Mouse (Mus musculus): ENCODE data around the gene Abat. TPM values are rescaled to one million over a fixed set of nuclear protein-coding genes. Genes with fewer than 3 reads are reported as not detected.
"Not testable (repeated sequence)": the region's sequence is repeated elsewhere in the genome, so short reads cannot be mapped to it uniquely, and the experiment has no call there.

Abat gene
- polyA plus RNA-seq, 1 experiment from 2014 or later = 41.2 TPM

DNA sequence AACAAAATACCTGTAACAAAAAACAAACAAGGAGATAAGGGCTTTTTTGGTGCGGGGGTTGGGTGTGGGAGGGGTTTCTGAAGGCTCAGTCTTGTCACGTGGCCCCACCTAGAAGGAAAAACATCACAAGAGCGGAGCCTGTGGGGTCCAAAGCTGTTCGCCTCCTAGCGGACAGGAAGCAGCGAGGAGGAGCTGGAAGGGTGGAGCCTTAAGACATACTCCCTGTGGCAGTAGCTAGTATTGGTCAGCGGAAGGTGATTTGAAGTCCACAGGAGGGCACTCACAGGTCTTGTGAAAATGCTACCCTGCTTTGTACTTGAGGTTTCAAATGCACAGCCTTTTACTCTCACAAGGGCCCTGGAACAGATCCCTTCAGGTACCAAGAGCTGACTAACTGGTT, 19.7 kb downstream of the Abat start:
- no peak overlapping the region for H3K27ac ChIP-seq (replicated peaks)
- WGBS = 60% methylated on average over 7 of the region's 7 CpGs

DNA sequence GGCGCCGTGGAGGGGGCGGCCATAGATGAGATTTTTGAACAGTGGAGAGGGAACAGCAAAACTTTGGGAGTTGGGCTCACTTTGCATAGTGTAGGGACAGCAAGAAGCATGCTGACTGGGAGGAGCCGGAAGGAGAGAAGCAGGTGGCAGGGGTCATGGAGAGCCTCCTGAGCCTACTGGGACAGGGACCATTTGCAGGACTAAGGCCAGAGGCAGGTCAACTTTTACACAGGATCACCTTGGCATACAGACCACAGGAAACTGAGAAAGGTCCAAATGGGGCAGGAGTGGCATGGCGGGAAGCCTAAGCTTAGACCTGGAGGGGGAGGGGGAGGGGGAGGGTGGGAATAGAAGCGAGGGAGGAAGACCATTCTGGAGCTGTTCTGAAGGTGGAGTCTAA, 20.2 kb downstream of the Abat start:
- H3K27me3 ChIP-seq (replicated peaks) = no peaks in the 10 kb centered on the region
- no peak overlapping the region for H3K4me2 ChIP-seq
- H3K9ac ChIP-seq = no peak overlapping the region
- H3K27ac ChIP-seq (replicated peaks) = no peak overlapping the region
- 83% methylated on average over 6 of the region's 6 CpGs for WGBS
- H3K36me3 ChIP-seq = peaks cover 13% of the 10 kb centered on the region; the same call in 1 of the 2 replicates
- ATAC-seq (ENCODE audit: extremely low read depth, insufficient number of reproducible peaks, low FRiP score, low TSS enrichment) = no peak
- H3K9me3 ChIP-seq = no peaks in the 10 kb centered on the region
- H3K4me1 ChIP-seq = 0 out of 2 replicates have a peak, but pooled peaks cover 2% of the 10 kb centered on the region
- H3K4me3 ChIP-seq = no peak overlapping the region

More for the DNA sequence above, 19.7 kb downstream of the Abat start:
- Histone ChIP-seq H3K9ac (no peak overlapping the region), H3K36me3 (peaks cover 12% of the 10 kb centered on the region; the same call in 1 of the 2 replicates), H3K27me3 (replicated peaks) (no peaks in the 10 kb centered on the region), H3K4me2 (no peak overlapping the region), H3K4me1 (0 out of 2 replicates have a peak, but pooled peaks cover 2% of the 10 kb centered on the region), H3K9me3 (no peaks in the 10 kb centered on the region), H3K4me3 (no peak overlapping the region)
- ATAC-seq (ENCODE audit: extremely low read depth, insufficient number of reproducible peaks, low FRiP score, low TSS enrichment) = no peak

- ATAC-seq (ENCODE audit: extremely low read depth, insufficient number of reproducible peaks, low FRiP score, low TSS enrichment) = no peak
- Histone ChIP-seq H3K4me1 (peaks cover 9% of the 10 kb centered on the region), H3K4me2 (no peak overlapping the region), H3K27ac (replicated peaks) (no peak overlapping the region), H3K9ac (no peak overlapping the region), H3K9me3 (no peaks in the 10 kb centered on the region), H3K4me3 (no peak overlapping the region), H3K27me3 (replicated peaks) (no peaks in the 10 kb centered on the region), H3K36me3 (peaks cover 13% of the 10 kb centered on the region; the same call in 1 of the 2 replicates)
- 81% methylated on average over 11 of the region's 11 CpGs for WGBS
Observed at GRCm38 (mm10) chr16:8534466-8535200, 21.4 kb downstream of the Abat start.

DNA sequence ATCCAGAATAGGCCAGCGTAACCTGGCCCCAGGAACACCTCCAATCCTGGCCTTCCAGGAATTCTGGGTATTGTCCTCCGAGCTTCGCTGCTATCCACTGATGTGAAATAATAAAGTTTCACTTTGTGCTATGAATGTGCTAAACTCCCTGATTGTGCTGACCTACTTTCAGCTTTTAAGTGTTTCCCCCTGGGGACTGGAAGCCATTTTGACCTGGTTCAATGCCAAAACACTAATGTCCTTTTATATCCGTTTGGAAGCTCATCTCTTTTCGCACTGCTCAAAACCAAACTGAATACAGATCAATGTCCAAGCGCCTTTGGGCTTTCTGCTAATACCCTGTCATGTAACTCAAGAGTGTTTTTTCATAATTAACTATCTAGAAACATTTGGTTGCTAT, 22.2 kb downstream of the Abat start:
- H3K27me3 ChIP-seq (replicated peaks) = no peaks in the 10 kb centered on the region
- no peak overlapping the region for H3K4me3 ChIP-seq
- no peak overlapping the region for H3K9ac ChIP-seq
- H3K36me3 ChIP-seq = peaks cover 13% of the 10 kb centered on the region; the same call in 1 of the 2 replicates
- H3K9me3 ChIP-seq = no peaks in the 10 kb centered on the region
- no peak overlapping the region for H3K27ac ChIP-seq (replicated peaks)
- no peak for ATAC-seq (ENCODE audit: extremely low read depth, insufficient number of reproducible peaks, low FRiP score, low TSS enrichment)
- peaks cover 14% of the 10 kb centered on the region for H3K4me1 ChIP-seq
- H3K4me2 ChIP-seq = no peak overlapping the region
- WGBS = 83% methylated on average over 6 of the region's 6 CpGs

DNA sequence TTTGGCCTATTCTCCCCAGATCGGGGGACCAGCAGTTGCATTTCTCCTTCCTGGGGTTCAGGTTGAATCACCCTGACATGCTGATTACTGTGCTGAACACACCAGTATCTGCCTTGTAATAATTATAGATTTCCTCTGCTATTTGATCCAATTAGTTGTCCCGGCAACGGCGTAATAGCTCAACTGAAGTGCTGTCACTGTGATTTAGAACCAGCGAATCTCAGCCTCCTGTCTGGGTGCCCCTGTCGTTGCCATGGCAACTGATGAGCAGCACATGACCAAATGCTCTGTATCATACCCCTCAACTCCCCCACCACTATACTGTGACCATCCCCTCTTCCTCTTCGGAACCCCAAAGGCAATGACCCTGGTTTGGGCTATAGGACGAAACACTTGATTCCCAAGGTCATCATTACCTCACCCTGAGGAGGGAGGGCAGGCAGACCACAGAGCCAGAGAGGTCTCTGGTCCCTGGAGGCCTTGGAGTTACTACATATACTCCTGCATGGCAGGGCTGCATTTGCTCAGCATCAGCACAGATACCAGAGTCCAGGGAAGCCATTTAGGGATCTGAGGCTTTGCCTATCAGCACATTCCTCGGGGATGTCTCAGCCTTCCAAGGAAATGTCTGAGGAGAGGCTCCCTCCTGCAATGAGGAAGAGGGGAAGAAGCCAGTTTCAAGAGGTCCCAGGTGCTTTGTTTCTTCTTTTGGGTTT, 26.1 kb downstream of the Abat start:
- Histone ChIP-seq H3K4me1 (peaks cover 27% of the 10 kb centered on the region), H3K4me2 (no peak overlapping the region), H3K9ac (no peak overlapping the region), H3K27ac (replicated peaks) (no peak overlapping the region; the same call in 1 of the 2 replicates), H3K36me3 (0 out of 2 replicates have a peak, but pooled peaks cover 6% of the 10 kb centered on the region), H3K4me3 (no peak overlapping the region), H3K9me3 (no peaks in the 10 kb centered on the region), H3K27me3 (replicated peaks) (no peaks in the 10 kb centered on the region)
- 60% methylated on average over 9 of the region's 9 CpGs for WGBS
- ATAC-seq (ENCODE audit: extremely low read depth, insufficient number of reproducible peaks, low FRiP score, low TSS enrichment) = no peak

DNA sequence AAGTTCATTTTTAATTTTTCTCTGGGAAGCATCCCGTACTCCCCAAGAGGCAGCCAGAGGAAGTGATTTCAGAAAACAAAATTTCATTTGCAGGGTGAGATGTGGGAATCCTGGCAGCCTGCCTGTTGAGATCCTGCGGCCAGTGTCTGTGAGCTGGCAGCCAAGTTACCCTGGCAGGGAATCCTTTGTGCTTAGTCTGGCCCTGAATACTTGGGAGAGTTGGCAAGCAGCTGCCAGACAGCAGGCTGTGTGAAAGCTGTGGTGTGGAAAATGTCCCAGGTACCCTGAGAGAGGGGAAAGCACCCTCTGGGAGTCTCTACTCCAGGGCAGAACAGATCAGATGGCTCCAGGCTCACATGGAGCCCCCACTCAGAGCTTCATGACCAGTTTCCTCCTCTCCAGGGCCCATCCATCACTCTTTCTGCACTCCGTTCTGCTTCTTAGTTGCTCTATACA, 27.7 kb downstream of the Abat start:
- WGBS = 33% methylated on average over 3 of the region's 3 CpGs
- no peak overlapping the region; the same call in 1 of the 2 replicates for H3K4me2 ChIP-seq
- ATAC-seq (ENCODE audit: extremely low read depth, insufficient number of reproducible peaks, low FRiP score, low TSS enrichment) = no peak
- peaks cover 27% of the 10 kb centered on the region for H3K4me1 ChIP-seq
- H3K36me3 ChIP-seq = 0 out of 2 replicates have a peak, but pooled peaks cover 6% of the 10 kb centered on the region
- H3K9ac ChIP-seq = no peak overlapping the region
- peak overlapping the region; percentile 21 for H3K27ac ChIP-seq (replicated peaks)
- H3K4me3 ChIP-seq = no peak overlapping the region
- no peaks in the 10 kb centered on the region for H3K9me3 ChIP-seq
- no peaks in the 10 kb centered on the region for H3K27me3 ChIP-seq (replicated peaks)

GRCm38 (mm10) chr16:8547836-8548235, 34.6 kb downstream of the Abat start:
- Histone ChIP-seq H3K4me3 (no peak overlapping the region), H3K4me1 (0 out of 2 replicates have a peak, but pooled peaks cover 3% of the 10 kb centered on the region), H3K27ac (replicated peaks) (no peak overlapping the region), H3K9me3 (no peaks in the 10 kb centered on the region), H3K27me3 (replicated peaks) (no peaks in the 10 kb centered on the region), H3K36me3 (peaks cover 14% of the 10 kb centered on the region), H3K9ac (no peak overlapping the region), H3K4me2 (no peak overlapping the region)
- 90% methylated on average over 2 of the region's 2 CpGs for WGBS
- ATAC-seq (ENCODE audit: extremely low read depth, insufficient number of reproducible peaks, low FRiP score, low TSS enrichment) = no peak

DNA sequence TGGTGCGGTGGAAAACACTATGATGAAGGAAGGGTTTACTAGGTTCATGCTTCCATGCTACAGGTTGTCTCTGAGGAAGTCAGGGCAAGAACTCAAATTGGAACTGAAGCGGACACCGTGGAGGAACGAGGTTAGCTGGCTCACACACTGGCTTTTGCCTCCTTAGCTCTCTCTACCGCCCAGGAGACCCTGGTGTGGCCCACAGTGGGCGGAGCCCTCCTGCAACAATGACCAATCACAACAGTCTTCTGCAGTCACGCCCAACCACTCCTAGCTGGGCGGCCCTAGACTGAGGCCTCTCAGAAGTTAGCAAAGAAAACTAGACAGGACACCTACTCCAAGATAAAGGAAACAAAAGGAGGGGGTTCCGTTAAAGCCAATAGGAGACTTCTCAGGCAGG, 36.3 kb downstream of the Abat start:
- Histone ChIP-seq H3K27me3 (replicated peaks) (no peaks in the 10 kb centered on the region), H3K27ac (replicated peaks) (no peak overlapping the region), H3K4me3 (no peak overlapping the region), H3K9me3 (no peaks in the 10 kb centered on the region), H3K36me3 (peaks cover 18% of the 10 kb centered on the region), H3K4me2 (no peak overlapping the region), H3K9ac (no peak overlapping the region), H3K4me1 (0 out of 2 replicates have a peak, but pooled peaks cover 3% of the 10 kb centered on the region)
- ATAC-seq (ENCODE audit: extremely low read depth, insufficient number of reproducible peaks, low FRiP score, low TSS enrichment) = no peak
- WGBS = 57% methylated on average over 9 of the region's 9 CpGs

GRCm38 (mm10) chr16:8554351-8554750, 41.1 kb downstream of the Abat start:
- Histone ChIP-seq H3K4me2 (no peak overlapping the region), H3K27me3 (replicated peaks) (no peaks in the 10 kb centered on the region), H3K9me3 (peaks cover 18% of the 10 kb centered on the region), H3K27ac (replicated peaks) (no peak overlapping the region), H3K9ac (no peak overlapping the region), H3K36me3 (peaks cover 12% of the 10 kb centered on the region; the same call in 1 of the 2 replicates), H3K4me3 (no peak overlapping the region), H3K4me1 (0 out of 2 replicates have a peak, but pooled peaks cover 3% of the 10 kb centered on the region)
- 80% methylated on average over 3 of the region's 3 CpGs for WGBS
- ATAC-seq (ENCODE audit: extremely low read depth, insufficient number of reproducible peaks, low FRiP score, low TSS enrichment) = no peak

DNA sequence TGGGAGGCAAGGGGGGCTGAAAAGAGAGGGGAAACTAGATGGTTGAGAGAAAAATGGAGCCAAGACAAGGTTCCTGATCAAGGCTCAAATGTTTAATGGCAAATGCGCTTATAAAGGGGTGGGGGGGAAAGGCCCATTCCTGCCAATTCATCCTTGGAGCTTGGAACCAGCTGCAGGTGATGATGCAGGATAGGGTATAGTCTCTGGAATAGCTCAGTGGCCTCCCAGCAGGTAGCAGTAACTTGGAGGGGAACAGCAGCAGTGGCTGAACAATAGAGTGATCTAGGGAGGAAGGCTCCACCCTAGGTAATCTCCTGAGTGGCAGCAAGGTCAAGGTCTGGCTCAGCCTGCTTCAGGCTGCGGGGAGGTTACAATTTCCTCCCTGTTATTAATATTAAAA, 41.5 kb downstream of the Abat start:
- H3K9ac ChIP-seq; H3K4me3 ChIP-seq; H3K36me3 ChIP-seq; H3K27ac ChIP-seq (replicated peaks); H3K4me2 ChIP-seq; H3K4me1 ChIP-seq; ATAC-seq (ENCODE audit: extremely low read depth, insufficient number of reproducible peaks, low FRiP score, low TSS enrichment); H3K27me3 ChIP-seq (replicated peaks): not testable (repeated sequence)
- whole genome bisulfite sequencing = 89% methylated on average over 2 of the region's 2 CpGs
- H3K9me3 ChIP-seq = peaks cover 18% of the 10 kb centered on the region

GRCm38 (mm10) chr16:8555371-8555770, 42.1 kb downstream of the Abat start:
- 72% methylated on average over 3 of the region's 3 CpGs for WGBS
- not testable (repeated sequence) for H3K4me2 ChIP-seq; H3K4me1 ChIP-seq; H3K27ac ChIP-seq (replicated peaks); ATAC-seq (ENCODE audit: extremely low read depth, insufficient number of reproducible peaks, low FRiP score, low TSS enrichment); H3K4me3 ChIP-seq; H3K9ac ChIP-seq; H3K27me3 ChIP-seq (replicated peaks)
- Histone ChIP-seq H3K9me3 (peaks cover 22% of the 10 kb centered on the region), H3K36me3 (peaks cover 14% of the 10 kb centered on the region)

Data from heart, embryonic 13.5 days (tissue).